Mouse (Mus musculus): ENCODE measurements around the gene AY074887. TPM values are rescaled to one million over a fixed set of nuclear protein-coding genes. Genes with fewer than 3 reads are reported as not detected.
"Not testable (repeated sequence)": the region's sequence is repeated elsewhere in the genome, so short reads cannot be mapped to it uniquely, and the experiment has no call there.

The AY074887 gene
- not detected for total RNA-seq (2021)

DNA sequence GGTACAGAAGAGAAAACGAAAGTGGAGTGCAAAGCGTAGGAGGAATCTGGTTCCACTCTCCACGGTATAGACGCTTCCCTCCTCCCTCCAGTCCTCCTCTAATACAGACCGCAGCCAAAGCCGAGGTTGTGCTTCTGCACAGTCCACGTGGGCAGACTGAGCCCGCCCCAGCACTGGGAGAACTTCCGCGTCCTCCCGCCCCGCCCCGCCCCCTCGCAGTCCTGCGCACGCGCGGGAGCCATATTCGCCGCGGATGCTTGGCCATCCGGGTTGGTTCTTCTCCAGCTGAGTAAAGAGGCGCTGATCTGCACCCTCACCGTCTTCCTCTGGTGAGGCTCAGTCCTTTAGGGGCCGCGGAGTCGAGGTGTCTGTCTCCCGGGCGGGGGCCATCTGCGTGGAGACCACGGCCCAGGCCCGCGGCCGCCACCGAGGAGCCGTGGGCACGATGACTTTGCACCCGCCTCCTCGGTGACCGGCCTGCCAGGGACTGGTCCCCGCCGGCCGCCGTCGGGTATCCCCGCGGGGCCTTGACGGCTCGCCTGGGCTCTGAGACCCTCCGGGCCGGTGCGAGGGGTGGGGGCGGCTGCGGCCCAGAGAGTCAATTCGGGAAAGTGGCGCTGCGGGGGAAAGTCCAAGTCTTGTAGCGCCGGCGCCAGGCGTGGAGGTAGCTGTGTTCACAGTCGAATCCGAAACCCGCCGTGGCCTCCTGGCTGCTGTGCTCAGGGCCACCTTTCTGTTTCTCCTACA lies at the start of gene AY074887, which contains the start of gene Psma4:
AY074887 (minus strand) TSS at position 424 of the 747 bp plus-strand sequence.
Psma4 (plus strand) TSS at position 216 of the 747 bp plus-strand sequence.
- intact Hi-C loops (cut with DNase I), result loop anchor here (2.0 to 5.0 kb wide), 3 partner anchors 34 to 213 kb away; partner anchors contain the start of genes Hykk and Ireb2
- DNase-seq, result peak; percentile 94 to 95

DNA sequence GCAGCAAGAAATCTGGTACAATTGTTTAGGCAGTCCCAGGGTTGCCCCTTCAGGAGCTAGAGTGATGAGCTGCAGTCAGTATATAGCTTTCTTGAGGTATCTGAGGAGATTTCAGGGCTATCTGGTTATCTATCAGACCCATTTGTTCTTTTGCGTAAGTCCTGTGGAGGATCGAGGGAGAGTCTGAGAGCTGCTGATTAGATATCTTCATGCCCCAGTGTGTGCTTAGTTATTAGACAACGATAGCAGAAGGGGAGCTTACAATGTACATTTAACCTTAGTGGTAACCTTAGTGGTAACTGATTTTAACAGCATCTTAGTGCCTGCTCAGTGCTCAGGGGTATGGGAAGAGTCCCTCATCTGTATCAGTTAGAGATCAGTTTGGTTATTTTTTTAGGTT lies 44.8 kb upstream of the AY074887 start:
- intact Hi-C loops (cut with DNase I), result no loop called here
- no peak for DNase-seq

DNA sequence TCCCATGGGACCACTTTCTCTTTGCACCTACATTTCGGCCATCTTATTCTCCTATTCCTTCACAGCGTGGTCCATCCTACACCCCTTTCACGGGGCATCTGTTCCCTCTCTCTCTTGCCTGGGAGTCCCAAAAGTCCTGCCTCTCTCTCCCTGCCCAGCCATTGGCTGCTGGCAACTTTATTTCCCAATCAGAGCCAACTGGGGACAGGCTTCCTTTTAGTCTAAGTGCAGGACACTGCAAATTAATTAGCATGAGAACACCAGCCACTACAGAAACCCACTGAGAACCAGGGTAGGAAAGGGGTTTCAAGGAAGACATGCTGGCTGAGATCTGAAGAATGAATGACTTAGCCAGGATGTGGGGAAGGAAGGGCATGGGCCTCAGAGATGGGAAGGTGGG lies 43.6 kb upstream of the AY074887 start:
- DNase-seq, result no peak
- intact Hi-C loops (cut with DNase I), result no loop called here

DNA sequence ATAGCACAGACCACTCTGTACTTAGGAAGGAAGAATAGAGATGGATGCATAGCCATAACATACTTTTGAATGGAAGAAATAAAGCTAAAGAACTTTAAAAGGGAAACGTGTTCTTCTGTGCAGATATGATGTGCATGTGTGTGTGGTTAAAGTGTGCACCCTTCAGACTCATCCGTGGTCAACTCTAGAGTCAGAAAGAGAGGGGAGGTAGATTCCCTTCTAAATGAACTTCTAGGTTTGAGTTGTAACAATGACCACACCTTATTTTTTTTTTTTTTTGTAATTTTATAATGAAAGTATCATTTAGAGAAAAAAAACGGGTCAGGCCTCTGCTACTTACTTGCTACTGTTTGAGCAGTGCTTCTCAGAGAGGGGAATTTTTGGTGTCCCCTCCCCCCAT lies 39.6 kb upstream of the AY074887 start:
- intact Hi-C loops (cut with DNase I), result no loop called here

DNA sequence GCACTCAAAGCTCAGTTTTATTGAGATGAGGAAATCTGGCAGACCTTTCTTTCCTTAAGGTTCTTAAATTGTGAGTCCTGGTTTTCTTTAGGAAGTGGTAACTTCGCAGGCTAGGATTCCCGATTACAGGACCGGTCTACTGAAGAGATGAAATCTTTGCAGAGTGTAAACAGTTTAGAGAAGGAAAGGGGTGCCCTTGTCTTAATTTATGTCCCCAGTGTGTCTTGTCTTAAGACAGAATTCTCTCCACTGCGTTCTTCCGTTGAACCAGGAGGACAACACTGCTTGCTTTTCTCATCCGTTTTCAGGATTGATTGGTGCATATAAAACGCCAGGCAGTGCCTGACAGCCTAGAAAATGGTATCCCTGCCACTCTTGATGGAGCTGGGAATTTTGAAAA lies 31.6 kb upstream of the AY074887 start:
- DNase-seq, result no peak
- intact Hi-C loops (cut with DNase I), result no loop called here

More for the DNA sequence above, 39.6 kb upstream of the AY074887 start:
- no peak for DNase-seq

DNA sequence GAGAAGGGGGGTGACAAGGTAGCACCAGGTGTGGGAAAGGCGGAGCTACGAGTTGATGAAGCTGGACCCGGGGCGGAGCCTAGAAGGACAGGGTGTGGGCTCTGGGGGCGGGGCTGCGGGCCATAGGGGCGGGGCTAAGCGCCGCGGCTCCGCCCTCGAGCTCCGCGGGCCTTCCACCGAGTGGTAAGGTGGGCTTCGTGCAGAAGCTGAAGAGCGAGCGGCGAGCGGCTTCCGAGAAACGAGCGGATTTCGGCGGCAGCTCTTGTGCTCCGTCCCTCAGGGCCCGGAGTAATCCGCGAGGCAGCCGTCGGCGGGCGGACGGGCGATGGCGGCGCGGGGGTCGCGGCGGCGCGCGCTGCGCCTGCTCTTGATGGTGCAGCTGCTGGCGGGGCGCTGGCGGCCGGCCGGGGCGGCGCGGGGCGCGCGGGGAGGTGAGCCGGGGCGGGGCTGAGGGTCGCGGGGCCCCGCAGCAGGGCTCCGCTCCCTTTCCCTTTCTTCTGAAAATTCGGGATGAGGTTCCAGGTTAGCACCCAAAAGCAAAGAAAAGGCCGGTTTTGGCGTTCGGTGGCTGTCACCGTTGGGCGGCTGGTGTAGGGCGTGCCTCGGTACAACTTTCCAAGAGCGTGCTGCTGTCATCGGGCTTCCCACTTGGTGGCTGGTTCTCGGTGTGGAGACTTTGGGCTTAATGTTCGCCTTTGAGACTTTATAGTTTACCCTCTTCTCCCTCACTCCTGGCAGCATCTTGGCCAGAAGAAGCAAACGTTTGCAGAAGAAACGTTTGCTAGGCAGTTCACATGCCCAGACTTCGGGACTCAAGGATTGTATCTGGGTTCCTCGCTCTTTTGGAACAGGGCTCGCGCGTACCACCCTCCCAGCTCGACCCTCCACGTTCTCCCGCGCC lies 30.7 kb upstream of the AY074887 start:
- peak in 1 of 2 experiments; percentile 19 for DNase-seq
- intact Hi-C loops (cut with DNase I), result no loop called here

DNA sequence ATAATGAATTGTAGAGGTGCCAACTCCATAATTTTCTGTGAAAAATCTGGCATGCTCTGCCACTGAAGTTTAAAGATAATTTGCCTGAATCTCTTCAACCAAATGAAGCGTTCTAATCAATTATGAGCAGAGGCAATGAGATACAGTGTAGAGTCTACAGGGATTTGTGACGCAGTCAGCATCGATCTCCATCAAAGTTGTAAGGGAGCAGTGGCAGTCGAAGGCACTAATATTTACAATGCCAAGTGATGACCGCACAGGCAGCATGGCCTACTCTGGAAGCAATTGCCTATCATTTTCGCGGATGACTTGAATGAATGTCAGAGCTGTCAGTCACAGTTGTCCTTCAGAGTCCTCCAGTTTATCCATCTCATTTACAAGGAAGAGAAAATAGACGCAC lies 29.9 kb upstream of the AY074887 start, which contains the start of gene Chrna5:
Chrna5 (plus strand) TSS at position 207 of the 400 bp plus-strand sequence.
- intact Hi-C loops (cut with DNase I), result no loop called here
- DNase-seq, result no peak

DNA sequence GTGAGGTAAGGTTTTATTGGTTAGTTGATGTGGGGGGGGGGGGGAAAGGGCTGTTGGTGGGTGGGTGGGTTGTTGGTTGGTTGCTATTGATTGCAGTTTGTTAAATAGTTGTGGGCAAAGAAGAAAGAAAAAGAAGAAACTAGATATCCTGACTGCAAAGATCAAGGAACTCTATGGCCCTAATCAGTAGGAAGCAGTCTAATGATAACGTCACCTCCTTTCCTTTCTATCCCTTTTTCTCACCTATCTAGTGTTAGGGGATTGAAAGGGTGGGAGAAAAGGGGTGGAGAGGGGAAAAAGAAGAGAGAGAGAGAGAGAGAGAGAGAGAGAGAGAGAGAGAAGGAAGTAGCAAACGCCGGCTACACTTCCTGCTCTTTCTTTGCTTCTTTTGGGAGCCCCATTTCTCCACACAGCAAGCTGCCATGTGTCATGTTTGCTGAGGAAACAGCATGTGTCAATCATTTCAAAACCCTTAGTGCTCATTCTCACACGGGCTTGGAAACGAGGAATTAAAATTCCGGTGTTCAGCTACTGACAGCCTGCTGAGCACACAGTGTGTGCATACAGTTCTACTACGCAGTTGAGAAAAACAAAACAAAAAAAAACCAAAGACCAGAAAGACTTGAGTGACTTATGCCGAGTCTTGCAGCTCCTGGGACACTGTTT lies 19.3 kb upstream of the AY074887 start:
- intact Hi-C loops (cut with DNase I), result no loop called here

DNA sequence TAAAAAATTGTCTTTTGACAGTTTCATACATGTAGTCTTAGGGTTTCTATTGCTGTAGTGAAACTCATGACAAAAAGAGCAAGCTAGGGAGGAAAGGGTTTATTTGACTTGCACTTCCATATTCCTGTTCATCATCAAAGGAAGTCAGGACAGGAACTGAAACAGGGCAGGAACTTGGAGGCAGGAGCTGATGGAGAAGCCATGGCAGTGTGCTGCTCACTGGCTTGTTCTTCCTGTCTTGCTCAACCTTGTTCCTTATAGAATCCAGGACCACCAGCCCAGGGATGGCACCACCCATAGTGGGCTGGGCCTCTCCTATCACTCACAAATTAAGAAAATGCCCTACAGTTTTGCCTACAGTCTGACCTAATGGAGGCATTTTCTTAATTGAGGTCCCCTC lies 12.9 kb upstream of the AY074887 start:
- no peak for DNase-seq
- intact Hi-C loops (cut with DNase I), result no loop called here

More for the DNA sequence above, 19.3 kb upstream of the AY074887 start:
- no peak for DNase-seq

DNA sequence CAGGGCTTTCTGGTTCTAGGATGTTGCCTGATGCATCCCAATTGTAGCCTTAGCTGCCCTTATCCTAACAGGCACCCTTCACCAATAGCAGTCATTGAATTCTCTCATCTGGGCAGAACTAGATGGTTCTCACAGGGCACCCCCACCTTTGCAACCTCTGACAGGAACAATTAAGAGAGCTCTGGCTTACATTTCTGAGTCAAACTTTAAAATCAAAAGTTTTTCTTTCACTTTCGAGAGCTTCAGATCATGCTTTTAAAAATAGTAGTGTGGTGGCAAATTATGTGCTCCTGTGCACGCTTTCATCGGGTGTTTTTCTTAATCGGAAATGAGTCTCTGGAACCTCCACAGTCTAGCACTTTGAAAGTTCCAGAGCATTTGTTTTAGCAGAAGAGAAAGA lies 10.3 kb upstream of the AY074887 start:
- intact Hi-C loops (cut with DNase I), result no loop called here
- no peak for DNase-seq

DNA sequence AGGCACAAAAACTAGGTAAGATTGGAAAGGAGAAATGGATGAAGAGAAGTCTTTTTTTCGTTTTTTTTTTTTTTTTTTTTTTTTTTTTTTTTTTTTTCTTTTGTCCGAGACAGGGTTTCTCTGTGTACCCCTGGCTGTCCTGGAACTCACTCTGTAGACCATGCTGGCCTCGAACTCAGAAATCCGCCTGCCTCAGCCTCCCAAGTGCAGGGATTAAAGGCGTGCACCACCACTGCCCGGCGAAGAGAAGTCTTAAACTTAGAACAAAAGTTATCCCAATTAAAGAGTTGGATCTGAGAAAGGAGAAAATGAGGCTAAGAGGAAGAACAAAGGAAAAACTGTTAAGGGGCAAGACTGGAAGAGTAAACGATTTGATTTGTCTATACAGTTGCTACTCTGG lies 636 bp downstream of the AY074887 start:
- intact Hi-C loops (cut with DNase I), result loop anchor here (2.0 to 5.0 kb wide), 3 partner anchors 33 to 213 kb away; partner anchors contain the start of genes Hykk and Ireb2
- not testable (repeated sequence) for DNase-seq

DNA sequence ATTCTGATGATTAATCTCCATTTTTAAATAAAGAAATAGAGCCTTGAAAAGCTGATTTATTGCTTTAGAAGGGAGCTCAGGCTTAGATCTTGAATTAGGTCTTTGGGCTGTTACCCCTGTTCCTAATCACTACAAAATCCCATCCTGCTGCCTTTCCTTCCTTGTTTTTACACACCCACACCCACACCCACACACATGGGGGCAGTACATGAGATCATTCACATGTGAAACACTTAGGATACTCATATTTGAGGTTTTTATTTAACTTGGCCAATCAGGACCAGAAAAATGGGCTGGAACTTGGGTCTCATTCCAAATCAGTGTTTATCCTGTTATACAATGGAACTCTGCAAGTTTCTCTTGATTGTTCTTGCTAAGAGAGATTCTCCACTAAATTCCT lies 1.3 kb downstream of the AY074887 start:
- intact Hi-C loops (cut with DNase I), result no loop called here

DNA sequence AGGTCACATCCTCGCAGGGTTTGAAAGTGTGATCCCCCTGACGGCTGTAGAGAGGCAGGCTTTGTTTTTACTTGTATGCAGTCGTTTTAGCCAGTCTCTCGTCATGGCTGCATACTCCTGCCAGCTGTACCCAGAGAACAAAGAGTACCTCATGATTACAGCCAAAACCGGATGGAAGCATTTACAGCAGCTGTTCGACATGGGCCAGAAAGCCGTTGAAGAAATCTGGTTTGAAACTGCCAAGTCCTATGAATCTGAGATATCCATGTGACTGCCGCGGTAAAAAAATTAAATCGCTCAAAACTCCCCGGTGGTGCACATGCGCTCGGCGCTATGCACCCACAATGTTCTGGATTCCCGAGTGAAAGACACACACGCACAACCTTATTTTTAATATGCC lies 4.5 kb downstream of the AY074887 start:
- DNase-seq, result no peak
- intact Hi-C loops (cut with DNase I), result no loop called here

More for the DNA sequence above, 1.3 kb downstream of the AY074887 start:
- DNase-seq, result peak in 1 of 2 experiments; percentile 31

DNA sequence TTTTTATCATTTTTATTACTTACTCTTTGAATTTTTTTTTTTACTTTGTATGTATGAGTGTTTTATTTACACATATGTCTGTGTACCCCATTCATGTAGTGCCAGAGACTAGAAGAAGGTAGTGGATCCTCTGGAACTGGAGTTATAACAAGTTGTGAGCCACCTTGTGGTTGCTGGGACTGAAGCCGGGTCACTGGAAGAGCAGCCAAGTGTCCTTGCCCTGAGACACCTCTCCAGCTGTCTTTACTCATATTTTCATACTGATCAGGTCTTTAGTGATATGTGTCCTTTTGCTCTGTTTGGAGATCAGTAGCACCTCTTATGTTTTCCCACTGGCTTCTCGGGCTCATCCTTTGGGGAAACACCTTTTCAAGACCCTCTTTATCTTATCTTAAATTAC lies 6.3 kb downstream of the AY074887 start:
- intact Hi-C loops (cut with DNase I), result no loop called here
- DNase-seq, result no peak

DNA sequence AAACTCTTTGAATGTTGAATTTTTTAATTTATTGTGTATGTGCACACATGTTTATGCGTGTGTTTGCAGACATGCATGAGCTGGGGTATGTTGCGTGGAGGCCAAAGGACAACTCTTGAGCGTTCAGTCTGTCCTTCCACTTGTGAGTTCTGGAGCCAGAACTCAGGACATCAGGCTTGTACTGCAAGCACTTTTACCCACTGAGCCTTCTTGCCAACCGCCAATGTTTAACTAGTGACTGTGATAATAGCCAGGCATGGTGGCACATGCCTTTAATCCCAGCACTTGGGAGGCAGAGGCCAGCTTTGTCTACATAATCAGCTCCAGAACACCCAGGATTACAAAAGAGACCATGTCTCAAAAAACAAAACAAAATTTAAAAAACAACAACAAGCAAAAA lies 8.7 kb downstream of the AY074887 start:
- intact Hi-C loops (cut with DNase I), result no loop called here
- DNase-seq, result no peak

DNA sequence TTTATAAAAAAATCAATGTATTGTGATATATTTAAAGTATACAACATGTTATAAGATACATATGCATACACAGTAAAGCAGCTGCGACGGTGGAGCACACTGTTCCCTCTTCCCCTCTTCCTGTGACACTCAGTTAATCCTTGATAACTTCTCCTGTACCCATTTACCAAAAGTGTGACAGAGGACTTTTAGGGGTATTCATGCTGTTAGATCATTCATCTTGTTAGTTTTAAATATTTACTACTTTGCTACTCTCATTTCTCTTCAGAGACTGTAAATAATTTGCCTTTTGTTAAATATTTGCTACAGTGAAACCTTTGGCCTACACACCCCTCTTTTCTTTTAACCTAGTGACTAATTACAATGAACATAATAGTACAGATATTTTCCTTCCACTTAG lies 18.4 kb downstream of the AY074887 start:
- no peak for DNase-seq
- intact Hi-C loops (cut with DNase I), result no loop called here

DNA sequence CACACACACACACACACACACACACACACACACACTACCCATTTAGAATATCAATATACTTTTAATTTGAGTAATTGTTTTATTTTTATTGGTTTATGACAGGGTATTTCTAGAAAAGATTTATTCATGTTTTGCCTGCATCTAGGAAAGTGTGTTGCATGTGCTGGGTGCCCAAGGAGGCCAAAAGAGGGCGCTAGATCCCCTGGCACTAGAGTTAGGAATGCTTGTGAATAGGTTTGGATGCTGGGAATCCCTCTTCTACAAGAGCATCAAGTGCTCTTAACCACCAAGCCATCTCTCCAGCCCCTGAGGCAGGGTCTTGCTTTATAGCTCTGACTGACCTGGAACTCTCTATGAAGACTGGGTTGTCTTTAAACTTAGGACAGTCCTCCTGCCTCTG lies 19.0 kb downstream of the AY074887 start:
- no peak for DNase-seq
- intact Hi-C loops (cut with DNase I), result no loop called here

DNA sequence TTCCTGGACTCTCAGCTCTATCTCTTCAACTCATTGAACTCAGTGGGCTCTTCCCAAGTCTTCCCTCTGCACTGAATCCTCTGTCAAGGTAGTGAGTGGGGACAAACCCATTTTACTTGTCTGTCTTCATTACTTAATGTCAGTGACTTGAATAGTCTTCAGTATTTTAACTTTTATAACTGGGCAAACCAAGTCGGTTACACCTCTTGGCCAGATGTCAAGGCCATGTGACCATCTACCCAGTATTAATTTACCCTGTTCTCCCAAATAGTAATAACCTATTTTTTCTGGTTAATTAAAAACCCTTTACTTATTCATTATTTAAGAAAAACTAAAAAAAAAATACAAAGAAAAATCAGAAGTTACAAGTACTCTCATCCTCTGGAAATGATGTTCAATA lies 20.1 kb downstream of the AY074887 start:
- intact Hi-C loops (cut with DNase I), result no loop called here
- no peak for DNase-seq

DNA sequence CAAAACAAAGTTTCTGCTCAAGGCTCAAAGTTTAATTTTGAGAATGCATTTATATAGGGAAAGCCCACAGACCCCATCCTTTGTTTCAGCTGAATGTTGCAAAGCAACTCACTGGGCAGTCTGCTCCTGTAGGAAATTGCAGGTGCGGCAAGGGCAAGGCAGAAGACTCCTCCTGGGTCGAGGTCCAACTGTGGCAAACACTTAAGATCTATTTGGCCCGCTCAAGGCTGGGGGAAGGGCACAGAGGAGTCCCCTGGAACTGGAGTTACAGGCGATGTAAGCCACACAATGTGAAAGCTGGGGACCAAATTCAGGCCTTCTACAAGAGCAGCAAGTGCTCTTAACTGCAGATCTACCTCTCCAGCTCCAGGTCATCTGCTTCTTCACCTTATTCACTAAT lies 30.9 kb downstream of the AY074887 start:
- no peak for DNase-seq
- intact Hi-C loops (cut with DNase I), result loop anchor here (5.0 kb wide), 1 partner anchor 53 kb away; no protein-coding TSS in a partner anchor

DNA sequence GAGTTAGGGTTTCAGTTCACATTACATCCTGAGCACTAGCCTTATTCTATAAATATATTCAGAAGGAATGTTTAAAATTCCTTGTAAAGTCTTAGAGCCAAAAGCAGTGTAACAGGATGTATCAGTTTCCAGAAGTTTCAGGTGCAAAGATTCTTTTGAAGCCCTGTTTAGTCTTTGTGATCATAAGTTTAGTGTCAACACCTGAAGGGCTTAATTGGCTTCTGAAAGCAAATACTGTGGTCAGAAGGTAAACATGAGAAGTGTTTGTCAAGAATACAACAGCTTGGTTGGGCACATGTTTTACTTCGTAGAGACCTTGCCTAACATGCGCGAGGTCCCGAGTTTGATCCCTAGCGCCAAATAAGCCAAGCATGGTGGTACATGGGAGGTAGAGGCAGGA lies 32.0 kb downstream of the AY074887 start:
- intact Hi-C loops (cut with DNase I), result loop anchor here (5.0 kb wide), 1 partner anchor 51 kb away; no protein-coding TSS in a partner anchor
- no peak for DNase-seq

DNA sequence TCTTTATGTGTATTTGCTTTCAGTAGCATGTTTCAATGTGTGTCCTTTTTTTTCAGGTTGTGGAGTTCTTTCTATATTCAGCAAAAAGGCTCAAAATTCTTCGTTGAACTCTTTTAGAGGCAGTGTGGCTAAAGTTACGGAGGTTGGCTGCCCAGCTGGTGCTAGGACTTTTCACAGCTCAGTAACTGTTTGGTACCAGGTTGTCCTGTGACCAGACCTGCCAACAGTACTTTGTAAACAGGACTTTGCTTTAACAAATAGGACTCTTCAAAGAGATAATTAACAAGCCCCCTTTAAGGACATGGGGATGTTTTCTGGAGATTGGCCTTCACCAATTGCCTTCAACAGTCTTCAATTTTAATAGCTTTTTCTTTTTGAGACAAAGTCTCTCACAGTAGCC lies 32.6 kb downstream of the AY074887 start:
- intact Hi-C loops (cut with DNase I), result loop anchor here (5.0 kb wide), 1 partner anchor 51 kb away; no protein-coding TSS in a partner anchor

More for the DNA sequence above, 32.6 kb downstream of the AY074887 start:
- DNase-seq, result no peak

Data from heart, postnatal 10 days (tissue).